Mouse (Mus musculus) liver, embryonic 11.5 days (tissue): ENCODE data around the gene Trim39. TPM values are rescaled to one million over a fixed set of nuclear protein-coding genes. Genes with fewer than 3 reads are reported as not detected.

ENCODE experiments used
- polyA plus RNA-seq: library from polyadenylated mRNA; unstranded; fragments of >200 nt; fragmentation: Nextera tagmentation; extraction: Ambion mirVana; gene quantifications from 2 replicates; pipeline ENCODE4 v1.2.1, GENCODE M21; 2014

Trim39 gene
- polyA plus RNA-seq, 1 experiment from 2014 or later = 14.9 TPM

Other genes with a start within 250 kb of the Trim39 start
- gene H2-T23, start 239.4 kb downstream of the Trim39 start, polyA plus RNA-seq = 15.9 and 16.1 TPM in 2 replicates
- 9.5 and 10.2 TPM in 2 replicates for gene H2-T22, start 229.5 kb downstream of the Trim39 start, polyA plus RNA-seq
- gene Gm6034, start 229.3 kb downstream of the Trim39 start, polyA plus RNA-seq = not detected in 2 replicates
- gene Gm11127, start 213.9 kb downstream of the Trim39 start, polyA plus RNA-seq = not detected in 2 replicates
- gene Gm19684, start 150.6 kb downstream of the Trim39 start, polyA plus RNA-seq = not detected in 2 replicates
- not detected in 2 replicates for gene Gm7030, start 142.8 kb downstream of the Trim39 start, polyA plus RNA-seq
- 0.25 and 0.31 TPM in 2 replicates for gene Gm8909, start 103.7 kb downstream of the Trim39 start, polyA plus RNA-seq
- not detected in 2 replicates for gene H2-T3, start 82.0 kb downstream of the Trim39 start, polyA plus RNA-seq
- gene Rpp21, start 14.2 kb downstream of the Trim39 start, polyA plus RNA-seq = 101 and 112 TPM in 2 replicates
- 0.25 TPM in 1 of 2 replicates, not detected in the other for gene H2-M10.2, start 14.2 kb upstream of the Trim39 start, polyA plus RNA-seq
- gene H2-M10.1, start 53.9 kb upstream of the Trim39 start, polyA plus RNA-seq = not detected in 2 replicates
- not detected in 2 replicates for gene H2-M10.3, start 96.2 kb upstream of the Trim39 start, polyA plus RNA-seq
- not detected in 2 replicates for gene H2-M10.4, start 190.1 kb upstream of the Trim39 start, polyA plus RNA-seq